Mouse (Mus musculus): Measurements from ENCODE around the gene Ccng2.
A peak's percentile ranks its signal among the peaks of the same experiment; 100 is the strongest.

Gene Ccng2

GRCm38 (mm10) chr5:93263396-93264075, 3.5 kb upstream of the Ccng2 start:
- no peak for DNase-seq (ENCODE audit: low spot score)

GRCm38 (mm10) chr5:93264136-93264700, 2.8 kb upstream of the Ccng2 start:
- no peak for DNase-seq (ENCODE audit: low spot score)

- DNase-seq (ENCODE audit: low spot score): no peak
These were observed 1.8 kb upstream of the Ccng2 start for GRCm38 (mm10) chr5:93265164-93265800.

GRCm38 (mm10) chr5:93265801-93266580, 1.1 kb upstream of the Ccng2 start:
- DNase-seq (ENCODE audit: low spot score): peak; percentile 26

- peak; percentile 94 for DNase-seq (ENCODE audit: low spot score)
These were observed 972 bp downstream of the Ccng2 start for GRCm38 (mm10) chr5:93267851-93268606.

GRCm38 (mm10) chr5:93270095-93270494, 3.0 kb downstream of the Ccng2 start:
- DNase-seq (ENCODE audit: low spot score): no peak

- no peak for DNase-seq (ENCODE audit: low spot score)
These were observed 3.7 kb downstream of the Ccng2 start for GRCm38 (mm10) chr5:93270721-93271120.

GRCm38 (mm10) chr5:93282446-93283107, 15.5 kb downstream of the Ccng2 start:
- no peak for DNase-seq (ENCODE audit: low spot score)

- DNase-seq (ENCODE audit: low spot score): no peak
These were observed 16.1 kb downstream of the Ccng2 start for GRCm38 (mm10) chr5:93283109-93283508.

GRCm38 (mm10) chr5:93288553-93288952, 21.5 kb downstream of the Ccng2 start:
- DNase-seq (ENCODE audit: low spot score): no peak

GRCm38 (mm10) chr5:93290282-93290681, 23.2 kb downstream of the Ccng2 start:
- DNase-seq (ENCODE audit: low spot score): no peak

GRCm38 (mm10) chr5:93296341-93296746, 29.3 kb downstream of the Ccng2 start:
- DNase-seq (ENCODE audit: low spot score): no peak

- no peak for DNase-seq (ENCODE audit: low spot score)
These were observed 29.7 kb downstream of the Ccng2 start for GRCm38 (mm10) chr5:93296754-93297153.

GRCm38 (mm10) chr5:93297311-93297710, 30.3 kb downstream of the Ccng2 start:
- DNase-seq (ENCODE audit: low spot score): no peak

GRCm38 (mm10) chr5:93305126-93305830, 38.2 kb downstream of the Ccng2 start:
- no peak for DNase-seq (ENCODE audit: low spot score)

GRCm38 (mm10) chr5:93308909-93309308, 41.9 kb downstream of the Ccng2 start:
- no peak for DNase-seq (ENCODE audit: low spot score)

GRCm38 (mm10) chr5:93323320-93324001, 56.4 kb downstream of the Ccng2 start:
- peak; percentile 3 for DNase-seq (ENCODE audit: low spot score)
